Mouse (Mus musculus) kidney, adult 8-10 months (tissue): ENCODE data around the gene Pigu.
A peak's percentile ranks its signal among the peaks of the same experiment; 100 is the strongest.

ENCODE experiments used
- DNase-seq, 2 experiments: peaks; one replicate each; pipeline ENCODE4 v3.0.0; 2022

Pigu gene

GRCm38 (mm10) chr2:155357686-155358399 lies 613 bp upstream of the Pigu start:
- DNase-seq = peak; percentile 54 to 84

DNA sequence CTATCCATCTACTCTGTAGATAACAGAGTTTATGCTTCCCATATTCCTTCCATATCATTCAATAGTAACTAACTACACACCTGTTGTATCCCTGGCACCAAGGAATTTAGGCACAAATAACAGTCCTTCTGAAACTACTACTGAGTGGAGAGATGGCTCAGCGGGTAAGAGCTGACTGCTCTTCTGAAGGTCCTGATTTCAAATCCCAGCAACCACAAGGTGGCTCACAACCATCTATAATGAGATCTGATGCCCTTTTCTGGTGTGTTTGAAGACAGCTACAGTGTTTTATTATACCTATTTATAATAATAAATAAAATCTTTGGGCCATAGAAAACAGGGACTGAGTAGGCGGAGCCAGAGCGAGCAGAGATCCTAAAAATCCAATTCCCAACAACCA lies 2.8 kb downstream of the Pigu start:
- DNase-seq = peak in 1 of 2 experiments; percentile 19

- no peak for DNase-seq
These were observed 10.6 kb downstream of the Pigu start for GRCm38 (mm10) chr2:155346670-155347069.

- no peak for DNase-seq
These were observed 17.1 kb downstream of the Pigu start for GRCm38 (mm10) chr2:155340166-155340565.

GRCm38 (mm10) chr2:155336254-155336653 lies 21.0 kb downstream of the Pigu start:
- no peak for DNase-seq

GRCm38 (mm10) chr2:155335231-155335630 lies 22.0 kb downstream of the Pigu start:
- DNase-seq = no peak

DNA sequence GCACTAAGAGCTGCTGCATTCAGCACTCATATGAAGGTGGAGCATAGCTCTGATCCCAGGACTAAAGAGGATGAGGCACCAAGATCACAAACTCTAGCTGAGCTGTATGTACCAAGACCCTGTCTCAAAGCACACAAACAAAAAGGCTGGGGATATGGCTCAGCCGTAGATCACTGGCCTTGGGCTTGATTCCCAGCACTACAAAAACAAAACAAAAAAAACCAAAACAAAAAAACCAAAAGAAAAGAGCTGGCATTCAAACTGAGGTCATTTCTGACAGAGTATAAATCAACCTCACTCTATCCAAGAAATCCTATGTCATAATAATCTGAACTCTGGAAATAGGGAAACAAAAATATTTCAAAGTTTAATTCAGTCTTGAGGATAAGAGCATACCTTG lies 23.8 kb downstream of the Pigu start:
- DNase-seq = no peak

GRCm38 (mm10) chr2:155331351-155331750 lies 25.9 kb downstream of the Pigu start:
- DNase-seq = no peak

GRCm38 (mm10) chr2:155330811-155331210 lies 26.4 kb downstream of the Pigu start:
- no peak for DNase-seq

DNA sequence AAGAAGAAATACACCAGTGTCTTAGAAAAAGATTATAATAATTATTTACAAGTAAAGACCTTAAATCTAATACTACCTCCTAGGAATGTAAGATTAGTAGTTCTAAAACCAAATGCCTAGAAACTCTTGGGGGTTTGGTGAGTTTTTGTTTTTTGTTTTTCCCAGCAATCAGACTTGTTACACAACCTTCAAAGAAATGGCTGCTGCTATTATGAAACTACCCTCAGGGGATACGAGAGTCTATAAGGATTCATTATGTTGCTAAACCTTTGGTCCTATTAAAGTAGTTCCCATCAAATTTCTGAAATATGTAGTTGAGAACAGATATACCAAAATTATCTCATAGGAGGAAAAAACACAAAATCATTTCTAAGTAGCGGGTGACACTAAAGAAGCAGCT lies 27.5 kb downstream of the Pigu start:
- DNase-seq = no peak

- DNase-seq = no peak
These were observed 28.3 kb downstream of the Pigu start for GRCm38 (mm10) chr2:155328906-155329305.

- DNase-seq = no peak
These were observed 29.3 kb downstream of the Pigu start for GRCm38 (mm10) chr2:155327906-155328305.

- DNase-seq = no peak
These were observed 31.2 kb downstream of the Pigu start for GRCm38 (mm10) chr2:155326001-155326400.

DNA sequence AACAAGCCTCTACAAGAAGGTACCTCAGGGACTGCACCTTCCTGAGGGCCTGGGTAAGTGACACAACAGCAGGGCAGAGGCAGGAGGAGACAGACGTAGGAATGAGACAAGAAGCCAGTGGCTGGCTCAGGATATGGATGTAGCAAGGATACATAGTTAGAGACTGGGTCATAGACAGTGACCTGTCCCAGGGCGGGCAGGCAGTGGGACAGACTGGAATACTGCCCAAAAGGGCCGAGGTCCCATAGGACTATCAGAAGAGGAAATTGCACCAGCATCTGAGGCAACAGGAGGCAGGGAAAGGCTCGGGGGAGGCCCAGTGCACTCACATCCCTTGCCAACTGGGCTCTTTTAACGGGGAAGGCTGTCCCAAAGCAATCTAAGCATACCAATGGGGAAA lies 36.6 kb downstream of the Pigu start:
- peak; percentile 4 for DNase-seq

- no peak for DNase-seq
These were observed 38.6 kb downstream of the Pigu start for GRCm38 (mm10) chr2:155318618-155319017.

GRCm38 (mm10) chr2:155313671-155314070 lies 43.6 kb downstream of the Pigu start:
- DNase-seq = no peak

DNA sequence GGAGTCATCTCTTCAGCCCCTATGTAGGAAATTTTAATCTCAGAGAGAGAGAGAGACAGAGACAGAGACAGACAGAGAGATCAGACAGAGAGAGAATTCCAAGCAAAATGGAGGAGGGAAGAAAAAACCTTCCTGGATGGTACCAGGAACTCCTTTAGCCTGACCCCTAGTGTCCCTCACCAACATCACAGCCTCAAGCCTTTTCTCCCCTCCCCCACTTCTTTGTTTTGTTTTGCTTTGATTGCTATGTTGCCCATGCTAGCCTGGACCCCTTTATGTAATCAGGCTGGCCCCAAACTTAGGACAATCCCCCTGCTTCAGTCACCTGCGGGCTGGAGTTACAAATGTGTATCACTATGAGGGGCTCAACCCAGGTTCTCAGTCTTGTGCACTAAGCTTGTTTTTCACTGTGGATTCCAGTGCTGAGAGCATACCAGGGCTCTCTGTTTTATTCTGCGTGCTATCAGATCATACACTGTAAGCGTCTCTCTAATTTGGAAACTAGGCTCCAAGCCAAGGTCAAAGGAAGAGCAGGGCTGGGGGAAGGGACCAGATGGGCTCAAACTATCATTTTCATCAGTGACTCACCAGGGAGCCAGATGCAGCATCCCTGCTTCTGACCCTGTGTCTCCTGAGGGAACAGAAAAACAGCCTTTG lies 48.2 kb downstream of the Pigu start:
- DNase-seq = peak; percentile 9 to 23

DNA sequence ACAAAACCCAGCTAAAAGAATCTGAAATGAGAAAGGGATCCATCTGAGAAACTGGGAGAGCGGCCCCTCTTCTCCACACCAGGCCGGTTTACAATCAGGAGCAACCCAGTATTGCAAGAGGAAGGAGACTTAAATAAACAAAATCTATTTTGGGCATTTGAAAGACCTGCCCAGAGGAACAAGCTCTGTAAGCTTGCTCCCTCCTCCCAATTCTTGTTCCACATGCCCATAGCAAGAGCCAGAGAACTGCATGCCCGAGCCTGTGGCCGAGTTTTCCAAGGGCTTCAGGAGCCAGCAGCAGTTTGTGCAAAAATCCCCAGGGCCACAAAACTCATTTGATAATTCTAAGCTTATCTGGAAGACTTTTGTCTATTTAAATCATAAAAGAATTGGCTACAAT lies 57.7 kb downstream of the Pigu start:
- DNase-seq = no peak

- no peak for DNase-seq
These were observed 61.8 kb downstream of the Pigu start for GRCm38 (mm10) chr2:155295453-155295852.

- no peak for DNase-seq
These were observed 63.3 kb downstream of the Pigu start for GRCm38 (mm10) chr2:155293946-155294345.

- DNase-seq = no peak
These were observed 63.8 kb downstream of the Pigu start for GRCm38 (mm10) chr2:155293382-155293781.

DNA sequence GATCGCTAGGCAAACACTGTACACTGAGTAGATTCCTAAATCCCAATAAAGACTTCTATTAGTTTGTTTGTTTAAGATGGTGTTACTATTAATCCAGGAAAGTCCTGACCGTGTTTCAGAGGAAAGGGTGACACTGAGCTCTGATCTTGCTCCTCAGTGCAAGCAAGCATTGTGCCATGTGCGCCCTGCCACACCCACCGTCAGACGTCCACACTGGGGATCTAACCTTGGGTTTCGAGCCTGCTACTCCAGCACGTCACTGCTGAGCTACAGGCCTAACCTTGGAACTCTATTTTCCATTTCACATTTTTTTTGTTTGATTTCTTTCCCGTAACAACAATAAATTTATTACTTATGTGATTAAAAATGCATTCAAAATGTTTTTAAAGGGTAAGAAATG lies 67.2 kb downstream of the Pigu start:
- no peak for DNase-seq

DNA sequence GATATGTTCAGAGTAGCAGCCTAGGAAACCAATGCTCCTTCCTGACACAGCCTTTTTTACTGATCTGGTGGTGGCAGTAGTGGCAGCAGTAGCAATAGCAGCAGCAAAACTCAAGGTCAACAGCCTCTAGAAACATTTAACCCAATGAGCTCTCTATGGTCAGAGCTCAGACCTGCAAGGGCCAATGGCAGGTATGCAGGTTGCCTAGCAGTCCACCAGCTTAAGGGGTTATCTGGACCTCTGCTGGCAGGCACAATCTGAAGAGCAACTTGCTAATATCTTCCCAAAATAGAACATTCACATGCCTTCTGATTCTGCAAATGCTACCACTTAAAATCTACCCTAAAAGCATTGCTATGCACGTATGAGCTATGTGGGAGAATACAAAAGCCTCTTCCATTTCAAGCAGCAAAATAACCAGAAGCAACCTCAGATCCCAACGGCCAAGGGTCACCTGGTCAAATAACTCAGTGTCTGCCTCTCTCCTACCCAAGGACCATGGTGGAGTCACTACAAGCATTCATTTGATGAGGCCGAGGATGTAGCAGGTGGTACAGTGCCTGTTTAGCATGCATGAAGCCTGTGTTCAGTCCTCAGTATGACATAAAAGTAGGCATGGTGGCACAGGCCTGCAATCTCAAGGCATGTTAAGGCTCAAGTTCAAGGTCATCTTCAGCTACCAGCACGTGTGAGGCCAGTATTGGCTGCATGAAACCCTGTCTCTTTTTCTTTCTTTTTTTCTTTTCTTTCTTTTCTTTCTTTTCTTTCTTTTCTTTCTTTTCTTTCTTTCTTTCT lies 69.6 kb downstream of the Pigu start:
- no peak for DNase-seq

GRCm38 (mm10) chr2:155285744-155286143 lies 71.5 kb downstream of the Pigu start:
- no peak for DNase-seq
